ENCODE assay signal across 24 mouse cellular contexts in the genomic region with DNA sequence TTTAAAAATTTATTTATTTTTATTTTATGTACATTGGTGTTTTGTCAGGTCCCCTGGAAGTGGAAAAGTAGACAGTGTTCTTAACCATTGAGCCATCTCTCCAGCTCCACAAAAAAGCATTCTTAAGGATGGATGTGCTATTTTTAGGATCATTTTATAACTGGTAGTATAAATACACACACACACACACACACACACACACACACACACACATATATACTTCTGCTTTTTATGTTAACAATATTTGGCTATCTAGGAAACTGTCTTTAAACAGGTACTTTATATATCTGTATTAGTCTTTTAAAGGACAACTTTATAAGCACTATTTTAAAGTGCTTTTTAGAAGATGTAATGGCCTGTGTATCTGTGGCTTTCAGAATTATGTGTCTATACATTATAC.
"Had no signal": no experiment of that assay in that cellular context is flagged by ENCODE, and none has a peak within 500 bp of the region (broad histone marks: within the 10 kb centered on the region; RNA-seq: fewer than 3 reads in every experiment).

No protein-coding gene starts in this region.

- H3K27me3 ChIP-seq: heart, embryonic 12.5 days; hindbrain, embryonic 13.5 days; hindbrain, embryonic 15.5 days; kidney, embryonic 15.5 days; limb, embryonic 12.5 days had no signal

- H3K9ac ChIP-seq: heart, embryonic 12.5 days; hindbrain, embryonic 13.5 days; hindbrain, embryonic 15.5 days; kidney, embryonic 15.5 days; limb, embryonic 12.5 days had no signal

- ATAC-seq: hindbrain, postnatal 0 days; intestine, embryonic 16.5 days had no signal

- H3K4me3 ChIP-seq: gastrocnemius, adult 2 months; heart, embryonic 10.5 days; heart, embryonic 12.5 days; hindbrain, embryonic 10.5 days; hindbrain, embryonic 13.5 days; hindbrain, embryonic 15.5 days; kidney, embryonic 15.5 days; limb, embryonic 12.5 days had no signal

- H3K9me3 ChIP-seq: heart, embryonic 10.5 days; heart, embryonic 12.5 days; hindbrain, embryonic 10.5 days; hindbrain, embryonic 13.5 days; hindbrain, embryonic 15.5 days; kidney, embryonic 15.5 days; limb, embryonic 12.5 days had no signal

- H3K4me2 ChIP-seq: heart, embryonic 12.5 days; hindbrain, embryonic 13.5 days; hindbrain, embryonic 15.5 days; kidney, embryonic 15.5 days; limb, embryonic 12.5 days had no signal

- H3K4me1 ChIP-seq: hindbrain, embryonic 10.5 days; hindbrain, embryonic 13.5 days; hindbrain, embryonic 15.5 days; limb, embryonic 12.5 days had no signal

- H3K27ac ChIP-seq: gastrocnemius, adult 2 months; heart, embryonic 10.5 days; hindbrain, embryonic 10.5 days; hindbrain, embryonic 13.5 days; hindbrain, embryonic 15.5 days; hindbrain, postnatal 0 days; kidney, embryonic 15.5 days; kidney, postnatal 0 days; limb, embryonic 12.5 days had no signal

- H3K36me3 ChIP-seq: heart, embryonic 12.5 days; hindbrain, embryonic 13.5 days; hindbrain, embryonic 15.5 days had no signal

- DNase-seq: gastrocnemius, adult 2 months; gastrocnemius, postnatal 10 days; gastrocnemius, postnatal 25 days; heart, adult 18-20 months; heart, postnatal 10 days; heart, postnatal 4 days; kidney, adult 11 months; kidney, adult 2 months; kidney, adult 9 months; kidney, postnatal 14 days; kidney, postnatal 36 days; layer of hippocampus, adult 9-11 months; layer of hippocampus, postnatal 36 days; left cerebral cortex, postnatal 4 days had no signal
